Mouse (Mus musculus) lung, embryonic 14.5 days (tissue): ENCODE results near the gene Epb41l4b. TPM values are rescaled to one million over a fixed set of nuclear protein-coding genes. Genes with fewer than 3 reads are reported as not detected.

Experiments used
- ATAC-seq: fragments of 200-750 bp; cut with Nextera tagmentation; 2 replicates; pipeline ENCODE4 v1.8.0; 2017; ENCODE audit warnings: mild to moderate bottlenecking, moderate TSS enrichment, moderate library complexity; ENCODE audit not compliant: insufficient read depth
- DNase-seq: peaks from one replicate; pipeline ENCODE4 v3.0.0-alpha.2; 2015
- H3K27ac ChIP-seq: fragments of 300-500 bp; sonication (generic); 2 replicates; pipeline ENCODE4 v1.5.1; 2014; ENCODE audit warnings: low read depth, mild to moderate bottlenecking, moderate library complexity
- H3K27me3 ChIP-seq: fragments of 300-500 bp; sonication (generic); 2 replicates; pipeline ENCODE4 v1.6.1; 2014; ENCODE audit warnings: low read length, control low read depth; ENCODE audit not compliant: insufficient read depth
- H3K36me3 ChIP-seq: fragments of 300-500 bp; sonication (generic); 2 replicates; pipeline ENCODE4 v1.6.1; 2014; ENCODE audit warnings: control low read depth; ENCODE audit not compliant: insufficient read depth
- H3K4me1 ChIP-seq: fragments of 300-500 bp; sonication (generic); 2 replicates; pipeline ENCODE4 v1.6.1; 2014; ENCODE audit warnings: antibody characterized with exemption, control low read depth; ENCODE audit not compliant: insufficient read depth
- H3K4me2 ChIP-seq: fragments of 300-500 bp; sonication (generic); 2 replicates; pipeline ENCODE4 v1.6.1; 2014; ENCODE audit warnings: mild to moderate bottlenecking
- H3K4me3 ChIP-seq: fragments of 300-500 bp; sonication (generic); 2 replicates; pipeline ENCODE4 v1.5.1; 2014; ENCODE audit warnings: low read depth, low read length
- H3K9ac ChIP-seq: fragments of 300-500 bp; sonication (generic); 2 replicates; pipeline ENCODE4 v1.6.1; 2014
- H3K9me3 ChIP-seq: fragments of 300-500 bp; sonication (generic); 2 replicates; pipeline ENCODE4 v1.6.1; 2016; ENCODE audit warnings: low read depth, low read length, control low read depth
- CTCF ChIP-seq: IDR thresholded peaks from 2 replicates; pipeline ENCODE4 v1.5.1; 2016; ENCODE audit warnings: antibody characterized with exemption, low read depth
- WGBS: fragments of 180-500 bp; shearing (Covaris S2); extraction: QIAGEN DNeasy Blood & Tissue Kit; methylation state at CpG from one replicate; pipeline ENCODE4 v1.1.7; 2014; 5-methylcytosine and 5-hydroxymethylcytosine counted together
- polyA plus RNA-seq: library from polyadenylated mRNA; unstranded; fragments of >200 nt; fragmentation: Nextera tagmentation; extraction: Ambion mirVana; gene quantifications from 2 replicates; pipeline ENCODE4 v1.2.1, GENCODE M21; 2014

The Epb41l4b gene
- polyA plus RNA-seq, 1 experiment from 2014 or later, result 1.2 TPM

DNA sequence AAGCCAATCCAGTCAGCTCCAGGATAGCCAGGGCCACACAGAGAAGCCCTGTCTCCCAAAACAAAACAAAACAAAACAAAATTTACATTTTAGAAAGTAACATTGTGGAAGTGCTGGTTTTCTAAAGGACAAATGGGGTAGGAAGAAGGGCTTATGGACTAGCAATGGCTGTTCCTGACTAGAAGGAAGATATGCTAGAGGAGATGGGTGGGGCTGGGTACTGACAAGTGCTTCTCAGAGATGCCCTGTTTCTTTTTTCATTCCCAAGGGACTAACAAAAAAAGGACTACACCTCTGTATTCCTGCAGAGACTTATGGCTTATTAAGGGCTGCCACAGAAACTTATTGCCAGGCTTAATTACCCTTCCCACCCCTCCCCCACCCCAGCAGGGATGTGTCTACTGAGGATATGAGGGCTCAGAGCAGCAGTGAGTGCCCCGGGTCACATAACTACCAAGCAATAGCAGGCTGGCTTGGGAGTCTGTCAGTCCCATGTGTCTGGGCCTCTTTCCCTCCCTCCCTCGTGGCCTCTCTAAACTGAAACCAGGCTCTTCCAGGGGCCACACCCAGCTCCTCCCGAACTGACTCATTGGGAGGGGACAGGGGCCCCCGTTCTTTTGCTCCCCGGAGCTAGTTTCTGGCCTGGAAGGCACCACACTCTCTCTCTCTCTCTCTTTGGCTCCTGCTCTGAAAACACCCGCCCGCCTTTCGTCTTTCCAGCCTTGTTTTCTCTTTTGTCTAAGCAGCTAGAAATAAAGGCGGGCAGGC lies 10.0 kb upstream of the Epb41l4b start:
- Histone ChIP-seq H3K36me3 (no peaks in the 10 kb centered on the region), H3K4me3 (no peak overlapping the region), H3K27ac (peak overlapping the region; percentile 37), H3K4me1 (0 out of 2 replicates have a peak, but pooled peaks cover 8% of the 10 kb centered on the region), H3K9me3 (no peaks in the 10 kb centered on the region), H3K9ac (peak overlapping the region; percentile 35), H3K4me2 (peak overlapping the region; percentile 36), H3K27me3 (no peaks in the 10 kb centered on the region)
- 7% methylated on average over 9 of the region's 9 CpGs for WGBS
- peak; percentile 20 for DNase-seq
- TF ChIP-seq CTCF, result no peak
- ATAC-seq, result peak; percentile 60; the same call in 1 of the 2 replicates

DNA sequence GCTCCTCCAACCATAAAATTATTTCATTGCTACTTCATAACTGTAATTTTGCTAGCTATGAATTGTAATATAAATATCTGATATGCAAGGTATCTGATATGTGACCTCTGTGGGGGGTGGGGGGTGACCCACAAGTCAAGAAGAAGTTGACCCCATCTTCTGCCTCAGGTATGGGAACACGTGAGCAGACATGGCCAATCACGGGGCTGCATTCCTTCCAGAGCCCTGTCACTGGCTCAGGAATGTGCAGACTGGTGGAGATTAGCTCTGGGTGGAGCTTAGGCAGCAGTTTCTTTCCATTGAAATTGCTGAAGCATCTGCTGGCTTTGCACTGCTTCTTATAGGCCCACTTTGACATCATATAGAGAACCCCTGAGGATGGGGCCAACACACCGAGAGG lies 4.9 kb upstream of the Epb41l4b start:
- Histone ChIP-seq H3K9ac (no peak overlapping the region), H3K27me3 (peaks cover 12% of the 10 kb centered on the region; the same call in 1 of the 2 replicates), H3K9me3 (no peaks in the 10 kb centered on the region), H3K4me3 (no peak overlapping the region), H3K36me3 (no peaks in the 10 kb centered on the region), H3K4me1 (0 out of 2 replicates have a peak, but pooled peaks cover 1% of the 10 kb centered on the region), H3K27ac (no peak overlapping the region), H3K4me2 (no peak overlapping the region)
- ATAC-seq, result no peak
- DNase-seq, result no peak
- no peak for TF ChIP-seq CTCF
- WGBS, result 43% methylated on average over 3 of the region's 3 CpGs

GRCm38 (mm10) chr4:57142374-57143025 lies 737 bp downstream of the Epb41l4b start:
- ATAC-seq (peak; percentile 44), DNase-seq (peak; percentile 14)
- H3K27ac ChIP-seq, result no peak overlapping the region
- TF ChIP-seq CTCF, result no peak
- H3K36me3 ChIP-seq, result no peaks in the 10 kb centered on the region
- H3K4me3 ChIP-seq, result peak overlapping the region; percentile 59
- 1% methylated on average over 40 of the region's 43 CpGs for WGBS
- H3K4me1 ChIP-seq, result 0 out of 2 replicates have a peak, but pooled peaks cover 6% of the 10 kb centered on the region
- peak overlapping the region; percentile 62 for H3K9ac ChIP-seq
- no peaks in the 10 kb centered on the region for H3K9me3 ChIP-seq
- peaks cover 47% of the 10 kb centered on the region for H3K27me3 ChIP-seq
- peak overlapping the region; percentile 93 for H3K4me2 ChIP-seq

- Histone ChIP-seq H3K4me2 (peak overlapping the region; percentile 93), H3K4me1 (0 out of 2 replicates have a peak, but pooled peaks cover 6% of the 10 kb centered on the region), H3K9me3 (no peaks in the 10 kb centered on the region), H3K36me3 (no peaks in the 10 kb centered on the region), H3K27me3 (peaks cover 47% of the 10 kb centered on the region), H3K27ac (no peak overlapping the region), H3K4me3 (peak overlapping the region; percentile 59), H3K9ac (peak overlapping the region; percentile 23; the same call in 1 of the 2 replicates)
- 5% methylated on average over 26 of the region's 26 CpGs for WGBS
- TF ChIP-seq CTCF, result no peak
- ATAC-seq, result no peak
- DNase-seq, result peak; percentile 28
Observed at GRCm38 (mm10) chr4:57141908-57142361, 1.3 kb downstream of the Epb41l4b start.

- Histone ChIP-seq H3K4me1 (0 out of 2 replicates have a peak, but pooled peaks cover 6% of the 10 kb centered on the region), H3K9ac (no peak overlapping the region), H3K4me3 (peak overlapping the region; percentile 59), H3K4me2 (peak overlapping the region; percentile 93), H3K36me3 (no peaks in the 10 kb centered on the region), H3K27me3 (peaks cover 43% of the 10 kb centered on the region), H3K27ac (no peak overlapping the region), H3K9me3 (no peaks in the 10 kb centered on the region)
- ATAC-seq (no peak), DNase-seq (no peak)
- WGBS, result 21% methylated on average over 15 of the region's 15 CpGs
- TF ChIP-seq CTCF, result no peak
Observed at GRCm38 (mm10) chr4:57140992-57141717, 2.1 kb downstream of the Epb41l4b start.

- no peak overlapping the region for H3K4me3 ChIP-seq
- no peak overlapping the region for H3K27ac ChIP-seq
- no peaks in the 10 kb centered on the region for H3K36me3 ChIP-seq
- no peaks in the 10 kb centered on the region for H3K9me3 ChIP-seq
- ATAC-seq, result no peak
- WGBS, result 51% methylated on average over 4 of the region's 4 CpGs
- H3K27me3 ChIP-seq, result peaks cover 43% of the 10 kb centered on the region
- no peak for TF ChIP-seq CTCF
- H3K9ac ChIP-seq, result no peak overlapping the region
- 0 out of 2 replicates have a peak, but pooled peaks cover 6% of the 10 kb centered on the region for H3K4me1 ChIP-seq
- H3K4me2 ChIP-seq, result no peak overlapping the region
- DNase-seq, result no peak
Observed at GRCm38 (mm10) chr4:57140200-57140799, 2.9 kb downstream of the Epb41l4b start.
